Mouse (Mus musculus) A20 (cell line): ENCODE measurements at regions not wholly inside any gene's neighbourhood (a gene's known extent, or its start where the extent isn't known, plus 50 kb on each side); places are given as distances from the start of the nearest gene placed in this dataset.
A peak's percentile ranks its signal among the peaks of the same experiment; 100 is the strongest.

ENCODE experiments used
- DNase-seq: peaks from one replicate; pipeline ENCODE4 v3.0.0-alpha.2; 2011; ENCODE audit warnings: low read depth, low spot score

GRCm38 (mm10) chr11:25356671-25357586 is 853.6 kb downstream of the 5730522E02Rik start:
- DNase-seq, result no peak

- no peak for DNase-seq
Observed at GRCm38 (mm10) chr11:25335667-25336066, 874.9 kb downstream of the 5730522E02Rik start.

- no peak for DNase-seq
Observed at GRCm38 (mm10) chr11:25330696-25331095, 879.9 kb downstream of the 5730522E02Rik start.

GRCm38 (mm10) chr11:25322426-25322825 is 888.1 kb downstream of the 5730522E02Rik start:
- no peak for DNase-seq

GRCm38 (mm10) chr11:25321494-25321893 is 889.1 kb downstream of the 5730522E02Rik start:
- DNase-seq, result no peak

GRCm38 (mm10) chr11:25314645-25315044 is 895.9 kb downstream of the 5730522E02Rik start:
- DNase-seq, result no peak

GRCm38 (mm10) chr11:25313879-25314278 is 896.7 kb downstream of the 5730522E02Rik start:
- DNase-seq, result no peak

- no peak for DNase-seq
Observed at GRCm38 (mm10) chr11:25313308-25313707, 897.3 kb downstream of the 5730522E02Rik start.

GRCm38 (mm10) chr11:25310754-25311153 is 899.8 kb downstream of the 5730522E02Rik start:
- no peak for DNase-seq

GRCm38 (mm10) chr11:25301130-25301529 is 909.4 kb downstream of the 5730522E02Rik start:
- peak; percentile 61 for DNase-seq

- DNase-seq, result no peak
Observed at GRCm38 (mm10) chr11:25288346-25288745, 922.2 kb downstream of the 5730522E02Rik start.

- no peak for DNase-seq
Observed at GRCm38 (mm10) chr11:25287458-25288247, 922.9 kb downstream of the 5730522E02Rik start.

- DNase-seq, result no peak
Observed at GRCm38 (mm10) chr11:25269936-25270540, 940.5 kb downstream of the 5730522E02Rik start.

- DNase-seq, result no peak
Observed at GRCm38 (mm10) chr11:25262906-25263305, 947.7 kb downstream of the 5730522E02Rik start.

- no peak for DNase-seq
Observed at GRCm38 (mm10) chr11:25259691-25260090, 950.9 kb downstream of the 5730522E02Rik start.

GRCm38 (mm10) chr11:25233360-25233890 is 977.1 kb downstream of the 5730522E02Rik start:
- DNase-seq, result no peak
